Mouse (Mus musculus) embryo, embryonic 9.5 days (tissue): Measurements from ENCODE around the gene Lrrc9.

Experiments used
- DNase-seq: peaks from one replicate; pipeline ENCODE4 v3.0.0-alpha.2; 2017; ENCODE audit errors: extremely low spot score

Lrrc9 gene

DNA sequence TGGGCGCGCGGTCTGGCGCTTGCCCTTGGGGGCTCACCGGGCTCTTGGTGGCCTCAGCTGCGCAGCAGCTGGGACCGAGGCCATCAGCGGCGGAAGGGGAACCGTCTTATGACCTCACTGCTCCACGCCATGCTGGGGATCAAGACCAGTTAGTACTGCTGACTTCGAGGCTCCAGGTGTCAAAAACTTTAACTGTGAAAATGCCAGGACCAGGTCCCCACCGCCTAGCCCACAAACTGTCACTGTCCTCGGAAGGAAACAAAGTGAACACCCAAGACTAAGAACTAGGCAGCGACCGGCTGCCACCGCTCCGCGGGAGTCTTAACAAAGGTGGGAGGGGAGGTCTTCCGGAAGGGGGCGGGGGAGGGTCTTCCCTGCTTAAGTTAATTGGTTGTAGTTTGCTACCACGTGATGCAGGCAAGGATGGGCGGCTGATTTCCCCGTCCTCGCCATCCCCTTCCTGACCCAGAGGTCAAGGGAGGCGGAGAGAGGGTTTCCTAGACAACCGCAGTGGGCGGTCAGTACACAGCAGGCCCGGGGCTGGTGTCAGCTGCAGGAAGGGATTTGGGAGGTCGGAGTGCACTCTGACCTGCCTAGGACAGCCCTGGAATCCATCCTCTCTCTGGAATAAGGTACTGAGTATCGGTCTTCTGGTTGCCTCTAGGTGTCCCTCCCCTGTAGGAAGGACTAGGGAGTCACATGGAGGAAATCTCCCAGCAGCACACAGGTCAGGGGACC is at the start of gene Lrrc9:
TSS of gene Lrrc9 (plus strand) at position 28 of the 738 bp plus-strand sequence.
- peak; percentile 98 for DNase-seq

DNA sequence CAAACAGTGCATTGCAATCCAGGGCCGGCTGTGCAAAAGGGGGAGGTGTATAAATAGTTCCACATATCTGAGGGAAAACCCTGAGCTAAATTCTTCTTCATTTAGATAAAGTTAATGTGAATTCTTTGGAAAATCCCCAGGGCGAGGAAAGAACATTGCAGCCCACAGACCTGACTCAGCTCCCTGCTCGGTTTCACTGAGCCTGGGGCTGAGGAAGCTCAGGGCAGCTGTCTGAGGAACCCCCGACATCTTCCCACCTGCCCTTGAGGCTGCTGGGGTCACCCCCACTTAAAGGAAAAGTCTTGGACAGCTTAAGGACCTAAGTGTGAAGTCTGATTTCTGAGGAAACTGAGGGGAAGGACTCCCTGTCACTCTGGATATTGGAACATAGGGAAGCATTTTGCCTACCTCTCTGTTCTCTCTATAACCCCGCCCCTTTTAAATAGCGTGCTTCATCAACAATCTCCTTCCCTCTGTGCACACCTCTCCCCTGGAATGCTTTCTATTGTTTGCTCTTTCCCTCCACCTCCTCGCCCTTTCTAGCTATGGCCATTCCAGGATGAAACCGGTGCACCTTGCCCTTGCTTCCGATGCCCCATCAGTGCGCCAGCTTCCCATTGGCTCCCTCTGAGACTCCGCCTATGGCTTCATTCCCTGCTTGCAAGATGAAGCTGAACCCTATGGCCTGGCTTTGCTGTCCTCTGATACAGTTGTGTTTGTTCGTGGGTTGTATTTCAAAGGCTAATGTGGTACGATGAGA is 48.4 kb upstream of the Lrrc9 start:
- DNase-seq = no peak

- DNase-seq = no peak
These were observed 36.6 kb upstream of the Lrrc9 start for GRCm38 (mm10) chr12:72405031-72405430.

GRCm38 (mm10) chr12:72407146-72407545 is 34.5 kb upstream of the Lrrc9 start:
- peak; percentile 19 for DNase-seq

DNA sequence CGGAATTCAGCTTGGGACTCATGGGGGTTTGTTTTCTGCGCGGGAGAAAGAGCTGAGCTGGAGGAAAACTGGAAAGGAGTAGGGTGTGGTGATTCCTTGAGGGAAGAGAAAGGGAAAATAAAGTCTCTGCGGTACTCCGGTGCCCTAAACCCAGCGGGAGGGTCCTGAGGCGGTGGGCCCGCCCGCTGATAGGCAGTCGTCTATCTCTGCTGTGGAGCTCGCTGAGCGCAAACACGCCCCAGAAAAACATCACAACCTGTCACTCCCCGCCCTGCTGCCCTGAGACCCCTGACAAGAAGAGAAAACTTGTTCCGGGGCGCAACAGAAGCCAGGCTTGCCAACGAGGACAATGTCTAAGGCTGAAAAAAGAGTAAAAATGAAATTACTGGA is 34.0 kb upstream of the Lrrc9 start:
- DNase-seq = no peak

GRCm38 (mm10) chr12:72408111-72408891 is 33.4 kb upstream of the Lrrc9 start:
- DNase-seq = peak; percentile 68

DNA sequence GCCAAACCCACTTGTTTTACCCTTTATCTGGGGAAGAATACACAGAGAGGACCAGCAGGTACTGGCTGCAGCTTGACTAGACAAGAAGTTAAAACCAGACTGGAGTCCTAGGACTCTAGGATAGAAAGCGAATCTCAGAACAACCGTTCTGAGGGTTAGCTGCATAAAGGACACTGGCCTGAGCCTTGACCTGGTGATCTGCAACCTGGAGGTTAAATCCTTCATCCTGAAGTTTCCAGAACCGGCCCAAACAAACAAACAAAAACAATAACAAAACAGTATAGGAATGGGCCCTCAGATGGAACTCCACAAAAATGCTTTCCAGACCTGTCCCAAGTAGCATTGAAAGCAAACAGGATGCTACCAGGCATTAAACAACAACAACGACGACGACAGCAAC is 32.7 kb upstream of the Lrrc9 start, which contains the start of gene Rtn1:
TSS of gene Rtn1 (minus strand) at position 101 of the 400 bp plus-strand sequence.
- no peak for DNase-seq

- no peak for DNase-seq
These were observed 23.9 kb upstream of the Lrrc9 start for GRCm38 (mm10) chr12:72417762-72418161.

- no peak for DNase-seq
These were observed 19.0 kb upstream of the Lrrc9 start for GRCm38 (mm10) chr12:72422681-72423080.

DNA sequence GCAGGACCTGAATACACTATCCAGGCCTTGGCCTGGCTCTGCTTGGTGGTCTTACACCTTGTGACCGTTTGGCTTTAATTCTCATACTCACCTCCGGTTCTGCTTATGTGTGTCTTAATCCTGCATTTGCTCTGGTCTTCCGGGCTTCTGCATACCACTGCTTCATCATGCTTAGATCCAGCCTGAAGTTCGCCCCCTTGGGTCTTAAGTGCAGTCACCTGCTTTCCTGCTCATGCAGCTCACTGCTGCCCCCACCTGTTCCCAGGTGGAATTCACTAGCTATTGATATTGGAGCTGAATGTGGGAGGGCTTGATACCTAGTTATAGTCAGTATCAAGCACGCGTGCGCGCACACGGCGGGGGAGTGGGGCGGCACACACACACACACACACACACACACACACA is 13.9 kb upstream of the Lrrc9 start:
- peak; percentile 75 for DNase-seq

DNA sequence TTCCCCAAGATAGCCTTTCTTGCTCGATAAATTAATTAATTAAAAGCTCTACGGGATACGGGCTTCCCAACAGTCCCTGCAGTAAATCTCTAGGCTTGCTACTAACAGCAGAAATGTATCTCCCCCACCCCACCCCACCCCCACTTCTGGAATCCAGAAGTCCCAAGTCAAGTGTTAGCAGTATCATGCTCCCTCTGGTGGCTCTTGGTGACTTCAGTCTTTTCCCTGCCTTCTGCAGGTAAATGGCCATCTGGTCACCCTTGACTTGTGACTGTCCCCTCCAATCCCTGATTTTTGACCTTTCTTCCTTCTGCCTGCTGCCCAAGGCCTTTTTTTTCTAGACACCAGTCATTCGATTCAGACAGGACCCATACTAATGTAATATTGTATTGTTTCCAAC is 9.5 kb upstream of the Lrrc9 start:
- no peak for DNase-seq

DNA sequence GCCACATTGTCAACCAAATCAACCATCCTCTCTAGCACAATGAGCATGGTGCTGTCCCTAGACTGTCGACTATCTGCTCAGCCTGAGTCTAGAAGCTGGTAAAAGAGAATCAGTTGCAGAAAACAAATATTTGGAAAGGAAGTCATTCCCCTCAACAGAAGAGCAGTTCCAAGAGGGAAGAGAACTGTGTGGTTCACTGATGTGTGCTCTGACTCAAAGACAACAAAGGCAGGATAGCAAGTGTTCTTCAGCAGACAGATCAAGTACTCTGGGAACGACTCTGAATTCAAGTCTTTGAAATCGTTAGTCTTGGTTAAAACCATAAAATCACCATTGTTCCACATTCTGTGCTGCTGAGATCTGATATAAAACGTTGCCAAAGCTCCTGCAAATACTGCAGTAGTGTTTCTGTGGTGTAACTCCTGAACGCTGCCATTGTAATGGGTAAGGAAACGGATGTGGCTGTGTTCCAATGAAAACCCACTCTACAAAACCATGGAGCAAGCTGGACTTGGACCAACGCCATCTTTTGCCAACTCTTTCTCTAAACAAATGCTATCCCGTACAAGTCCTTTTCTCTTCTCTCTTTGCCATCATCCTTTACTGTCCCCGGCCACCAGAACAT is 8.3 kb upstream of the Lrrc9 start:
- no peak for DNase-seq

DNA sequence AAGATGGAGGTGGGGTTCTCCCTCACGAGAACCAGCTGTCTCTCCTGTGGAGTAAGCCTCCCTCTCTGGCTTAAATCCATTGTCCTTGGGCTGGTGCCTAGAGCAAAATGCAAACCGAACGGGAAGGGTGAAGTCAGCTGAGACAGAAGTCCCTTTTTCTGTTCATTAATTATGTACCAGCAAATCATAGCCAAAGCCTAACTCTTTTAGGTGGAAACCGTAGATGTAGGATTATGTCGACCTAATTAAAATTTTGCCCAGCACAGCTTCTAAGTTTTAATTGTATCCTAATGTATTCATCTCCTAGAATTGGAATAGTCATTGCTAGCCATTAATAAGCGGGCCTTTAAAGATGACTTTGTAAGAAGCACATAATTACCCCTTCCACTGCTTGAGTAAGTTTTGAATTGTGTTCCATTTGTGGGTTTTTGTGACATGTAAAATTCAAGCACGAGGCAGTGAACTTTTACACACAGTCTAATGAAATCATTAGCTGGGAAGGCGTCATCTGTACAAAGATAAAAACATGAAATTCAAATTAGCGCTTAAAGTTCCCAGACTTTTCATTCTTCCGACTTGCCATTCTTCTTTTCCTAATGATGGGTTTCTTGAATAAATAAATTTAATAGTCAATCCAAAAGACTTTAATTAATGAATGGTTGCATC is 3.9 kb upstream of the Lrrc9 start:
- DNase-seq = no peak

- DNase-seq = no peak
These were observed 2.6 kb upstream of the Lrrc9 start for GRCm38 (mm10) chr12:72438961-72439480.

DNA sequence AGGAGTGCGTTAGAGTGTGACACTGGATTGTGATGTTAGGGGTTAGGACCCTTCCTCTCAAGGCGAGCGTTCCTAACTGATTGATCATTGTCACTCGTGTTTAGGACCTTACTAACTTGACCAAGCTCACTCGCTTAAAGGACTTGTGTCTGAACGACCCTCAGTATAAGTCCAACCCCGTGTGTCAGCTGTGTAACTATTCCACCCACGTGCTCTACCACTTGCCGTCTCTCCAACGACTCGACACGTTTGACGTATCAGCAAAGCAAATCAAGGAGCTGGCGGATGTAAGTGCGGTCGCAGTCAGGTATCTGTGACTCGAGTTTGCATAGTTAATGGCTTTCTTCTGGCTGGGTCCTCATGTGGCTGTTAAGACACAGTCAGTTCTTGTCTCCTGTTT is 12.3 kb downstream of the Lrrc9 start:
- no peak for DNase-seq

DNA sequence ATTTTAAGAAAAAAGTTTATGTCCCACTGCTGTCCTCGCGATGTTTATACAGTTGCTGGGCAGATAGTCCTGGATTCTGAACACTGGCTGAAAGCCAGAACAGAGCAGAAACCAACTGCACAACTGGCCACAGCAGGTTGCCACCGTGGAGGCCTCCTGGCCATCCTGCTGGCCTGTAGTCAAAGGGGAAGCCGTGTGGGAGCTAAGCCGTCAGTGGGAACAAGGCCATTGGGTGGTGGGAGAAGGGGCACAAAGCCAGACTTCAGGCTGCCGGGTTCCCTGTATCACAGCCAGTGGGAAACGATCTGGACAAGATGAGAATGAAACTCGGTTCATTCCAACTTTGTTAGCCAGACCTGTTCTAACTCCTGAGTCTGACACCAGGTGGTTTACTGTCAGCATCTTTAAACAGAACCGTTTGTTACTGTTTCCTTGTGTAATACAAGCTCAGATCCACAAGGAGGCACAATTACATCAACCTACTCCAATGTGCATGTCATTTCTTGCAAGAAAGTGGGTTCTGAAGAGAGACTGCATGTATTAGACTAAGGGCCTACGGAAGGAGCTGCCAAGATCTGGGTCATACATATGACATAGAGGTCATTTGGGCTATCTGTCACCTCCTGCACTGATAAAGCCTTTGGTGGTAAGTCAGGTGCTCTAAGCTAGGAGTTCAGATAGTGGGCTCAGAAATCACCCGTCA is 19.7 kb downstream of the Lrrc9 start:
- peak; percentile 27 for DNase-seq

DNA sequence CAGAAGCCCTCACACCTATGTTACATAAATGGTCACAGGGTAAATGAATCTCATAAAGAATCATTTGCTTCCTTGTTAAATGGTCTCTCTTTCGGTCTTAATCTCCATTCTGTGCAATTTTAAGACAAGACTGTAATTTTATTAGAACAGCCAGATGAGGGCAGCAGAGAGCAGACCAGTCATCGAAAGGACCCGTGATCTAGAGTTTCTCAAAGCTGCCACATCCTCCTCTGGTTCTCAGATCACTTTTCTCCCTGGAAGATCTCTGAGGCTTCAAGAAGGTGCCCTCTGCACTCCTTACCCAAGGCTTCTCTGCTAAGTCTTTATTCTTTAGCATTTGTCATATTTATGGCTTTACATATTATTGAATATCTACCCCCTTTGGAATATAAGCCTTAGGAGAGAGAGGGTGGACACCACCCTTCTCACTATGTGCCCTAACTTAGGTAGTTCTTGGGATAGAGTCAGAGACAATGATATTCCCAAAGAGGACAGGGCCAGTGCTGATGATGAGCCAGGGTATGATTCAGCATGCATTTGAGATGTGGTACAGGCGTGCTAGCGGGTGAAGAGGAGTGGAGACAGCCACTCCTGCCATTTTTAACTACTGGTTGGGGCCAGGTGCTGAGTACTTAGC is 20.3 kb downstream of the Lrrc9 start:
- DNase-seq = peak; percentile 68

DNA sequence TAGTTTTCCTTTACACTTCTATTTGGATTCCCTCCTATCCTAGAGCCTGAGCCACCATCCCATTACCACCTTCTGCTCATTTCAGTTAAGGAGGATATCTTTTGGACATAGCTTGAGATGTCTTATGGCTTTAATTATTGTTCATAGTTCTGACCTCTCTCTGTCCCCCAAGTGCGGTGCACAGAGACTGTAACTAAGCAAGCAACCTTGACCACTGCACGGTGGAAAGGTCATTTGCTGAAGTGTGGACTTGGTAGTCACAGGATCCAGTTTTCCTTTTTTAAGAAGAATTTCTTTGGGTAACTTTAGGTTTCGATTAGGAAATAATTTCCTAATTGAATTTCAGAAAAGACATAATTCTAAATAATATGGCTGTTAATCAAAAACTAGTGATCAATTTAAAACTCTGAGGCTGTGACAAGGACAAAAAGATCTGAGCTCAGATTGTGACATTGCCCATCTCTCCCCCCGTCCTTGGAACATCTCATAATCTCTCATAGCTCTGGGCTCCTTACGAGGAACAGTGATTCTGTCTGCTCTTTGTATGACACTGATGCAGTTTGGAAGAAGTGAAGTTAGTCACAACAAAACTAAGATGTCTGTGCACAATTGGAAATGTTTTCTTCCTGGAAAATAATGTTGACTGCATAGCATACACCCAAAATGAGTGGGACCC is 24.3 kb downstream of the Lrrc9 start:
- DNase-seq = no peak

DNA sequence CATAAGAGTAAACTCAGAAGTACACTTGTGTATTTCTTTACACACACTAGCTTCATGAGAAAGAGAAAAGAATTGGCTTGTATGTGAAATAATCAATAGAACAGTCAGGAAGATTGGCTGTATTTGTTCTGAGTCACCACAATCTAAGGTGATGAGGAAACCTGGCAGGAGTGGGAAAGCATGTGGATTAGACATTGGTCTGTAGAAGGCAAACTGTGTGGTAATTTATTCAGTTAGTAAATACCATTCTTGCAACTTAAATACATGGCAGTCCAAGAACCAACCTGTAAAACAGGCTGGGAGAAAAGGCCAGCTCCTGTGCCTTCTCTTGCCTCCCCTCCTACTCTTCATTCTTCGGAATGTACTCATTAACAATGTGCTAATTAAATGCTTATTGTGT is 25.6 kb downstream of the Lrrc9 start:
- no peak for DNase-seq
